Mouse (Mus musculus): ENCODE measurements around the gene Rab40c.

Rab40c gene

GRCm38 (mm10) chr17:25919144-25919785 is at the start of gene Rab40c:
TSS of gene Rab40c (minus strand) at chr17:25919727.
- peak; percentile 35 for DNase-seq (ENCODE audit: low spot score)

- DNase-seq (ENCODE audit: low spot score), result no peak
These were observed 48.6 kb upstream of the Rab40c start for GRCm38 (mm10) chr17:25968176-25968575.

- no peak for DNase-seq (ENCODE audit: low spot score)
These were observed 48.1 kb upstream of the Rab40c start for GRCm38 (mm10) chr17:25967652-25968051.

GRCm38 (mm10) chr17:25964271-25964670 is 44.7 kb upstream of the Rab40c start:
- no peak for DNase-seq (ENCODE audit: low spot score)

- DNase-seq (ENCODE audit: low spot score), result no peak
These were observed 42.9 kb upstream of the Rab40c start for GRCm38 (mm10) chr17:25962413-25962905.

GRCm38 (mm10) chr17:25961566-25961965 is 42.0 kb upstream of the Rab40c start:
- DNase-seq (ENCODE audit: low spot score), result no peak

GRCm38 (mm10) chr17:25959630-25960467 is 40.3 kb upstream of the Rab40c start:
- no peak for DNase-seq (ENCODE audit: low spot score)

- no peak for DNase-seq (ENCODE audit: low spot score)
These were observed 39.4 kb upstream of the Rab40c start for GRCm38 (mm10) chr17:25958771-25959494.

- DNase-seq (ENCODE audit: low spot score), result no peak
These were observed 38.1 kb upstream of the Rab40c start for GRCm38 (mm10) chr17:25957586-25958051.

- DNase-seq (ENCODE audit: low spot score), result no peak
These were observed 37.1 kb upstream of the Rab40c start for GRCm38 (mm10) chr17:25956631-25957030.

GRCm38 (mm10) chr17:25956201-25956600 is 36.7 kb upstream of the Rab40c start:
- DNase-seq (ENCODE audit: low spot score), result no peak

GRCm38 (mm10) chr17:25955736-25956135 is 36.2 kb upstream of the Rab40c start:
- no peak for DNase-seq (ENCODE audit: low spot score)

GRCm38 (mm10) chr17:25954671-25955070 is 35.1 kb upstream of the Rab40c start:
- DNase-seq (ENCODE audit: low spot score), result no peak

- DNase-seq (ENCODE audit: low spot score), result no peak
These were observed 33.6 kb upstream of the Rab40c start for GRCm38 (mm10) chr17:25953161-25953560.

GRCm38 (mm10) chr17:25951803-25952623 is 32.5 kb upstream of the Rab40c start, which contains the start of gene A930017K11Rik:
TSS of gene A930017K11Rik (minus strand) at chr17:25952565.
- DNase-seq (ENCODE audit: low spot score), result peak; percentile 56

- no peak for DNase-seq (ENCODE audit: low spot score)
These were observed 31.8 kb upstream of the Rab40c start for GRCm38 (mm10) chr17:25951225-25951802.

GRCm38 (mm10) chr17:25950706-25951105 is 31.2 kb upstream of the Rab40c start:
- no peak for DNase-seq (ENCODE audit: low spot score)

- no peak for DNase-seq (ENCODE audit: low spot score)
These were observed 30.5 kb upstream of the Rab40c start for GRCm38 (mm10) chr17:25949981-25950380.

GRCm38 (mm10) chr17:25948051-25948450 is 28.5 kb upstream of the Rab40c start:
- DNase-seq (ENCODE audit: low spot score), result no peak

- no peak for DNase-seq (ENCODE audit: low spot score)
These were observed 28.0 kb upstream of the Rab40c start for GRCm38 (mm10) chr17:25947576-25947975.

- no peak for DNase-seq (ENCODE audit: low spot score)
These were observed 27.4 kb upstream of the Rab40c start for GRCm38 (mm10) chr17:25946891-25947290.

Measured in embryo, embryonic 10 days (tissue).